Mouse (Mus musculus) neutrophil, adult 5-6 weeks (primary cell): ENCODE data around the gene Mat2b. TPM values are rescaled to one million over a fixed set of nuclear protein-coding genes. Genes with fewer than 3 reads are reported as not detected.

Source experiments
- ATAC-seq: fragments of 151-379, 151-347 bp; 2 replicates; pipeline ENCODE4 v1.8.0; 2017; ENCODE audit warnings: mild to moderate bottlenecking, moderate TSS enrichment; ENCODE audit not compliant: insufficient number of reproducible peaks, poor library complexity, low FRiP score, severe bottlenecking; ENCODE audit errors: extremely low read depth
- total RNA-seq: library from RNA; stranded (forward); fragments of 200-1000 nt; gene quantifications from 2 replicates; pipeline ENCODE4 v1.2.3, GENCODE M21; 2017

Gene Mat2b
- total RNA-seq, 1 experiment from 2014 or later = 112 TPM

DNA sequence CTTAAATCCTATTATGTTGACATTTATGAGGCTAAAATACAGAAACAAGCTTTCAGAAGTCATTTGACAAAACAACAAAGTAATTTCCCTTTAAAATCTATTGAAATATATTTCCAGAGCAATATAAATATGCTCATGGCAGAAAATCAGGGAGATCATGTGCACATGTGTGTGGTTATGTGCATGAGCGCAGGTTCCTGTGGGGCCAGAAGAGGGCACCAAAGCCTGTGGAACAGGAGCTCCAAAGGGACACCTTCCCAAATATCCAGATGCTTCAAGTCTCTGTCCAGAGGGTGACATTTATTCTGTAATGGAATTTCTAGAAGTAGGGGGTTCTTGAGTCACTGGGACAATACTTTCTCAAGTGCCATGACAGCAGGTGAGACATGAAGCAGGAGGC, 17.8 kb downstream of the Mat2b start:
- ATAC-seq = no peak

DNA sequence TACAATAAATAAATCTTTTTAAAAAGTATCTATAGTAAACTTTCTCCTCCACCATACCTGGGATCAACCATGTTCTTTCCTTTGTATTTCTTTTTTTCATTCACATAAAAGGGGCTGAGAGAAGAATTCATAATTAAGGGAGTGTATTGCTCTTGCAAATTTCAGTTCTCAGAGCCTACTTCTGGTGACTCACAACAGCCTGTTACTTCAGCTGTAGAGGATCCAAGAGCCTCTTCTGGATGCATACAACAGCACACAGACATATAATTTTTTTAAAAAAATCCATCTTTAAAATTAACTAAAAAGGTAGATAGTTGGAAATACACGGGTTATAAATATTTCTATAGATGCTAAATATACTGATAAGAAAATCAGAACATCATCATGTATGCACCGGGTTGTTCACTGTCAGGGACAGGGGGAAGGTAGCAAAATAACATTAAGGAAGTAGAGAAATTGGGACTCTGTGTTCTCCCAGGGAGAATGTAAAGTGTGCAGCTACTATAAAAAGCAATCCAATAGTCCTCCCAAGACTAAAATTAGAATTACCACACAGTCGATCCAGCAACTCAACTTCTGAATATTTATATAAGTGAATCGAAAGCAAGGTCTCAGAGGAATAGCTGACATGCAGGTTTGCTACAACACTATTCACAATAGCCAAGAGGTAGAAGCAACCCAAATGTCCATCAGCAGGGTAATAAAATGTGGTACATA, 19.8 kb downstream of the Mat2b start:
- ATAC-seq = no peak

DNA sequence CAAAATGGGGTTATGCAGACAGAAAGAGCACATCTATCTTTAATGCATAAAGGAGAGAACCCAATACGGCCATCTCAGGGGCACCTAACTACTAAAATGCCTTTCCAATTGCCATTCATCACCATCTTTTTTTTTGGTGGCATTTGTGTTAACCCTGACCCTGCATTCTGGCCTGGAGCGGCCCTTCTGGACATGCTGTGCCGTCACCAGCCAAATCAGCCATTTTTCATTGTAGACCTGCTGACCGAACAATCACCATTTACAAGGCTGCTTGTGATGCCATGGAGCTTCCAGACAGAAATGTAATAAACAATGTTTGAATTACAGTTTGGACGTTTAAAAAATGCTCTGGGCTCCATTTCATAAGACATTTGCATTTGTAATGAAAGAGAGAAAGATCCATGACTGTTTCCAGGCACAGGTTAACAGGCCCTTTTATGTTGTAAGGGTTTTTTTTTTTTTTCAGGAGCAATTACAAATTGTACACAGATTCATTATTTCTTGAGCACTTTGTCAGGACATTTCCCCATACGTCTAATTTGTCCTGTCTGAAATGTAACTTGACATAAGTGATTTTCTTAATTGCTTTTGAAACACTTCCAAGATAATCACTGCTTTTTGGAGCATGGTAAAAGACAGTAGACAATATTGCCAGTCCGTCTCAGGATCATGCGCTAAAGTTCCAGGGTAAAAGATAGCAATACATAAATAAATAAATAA, 45.1 kb downstream of the Mat2b start:
- ATAC-seq = no peak

DNA sequence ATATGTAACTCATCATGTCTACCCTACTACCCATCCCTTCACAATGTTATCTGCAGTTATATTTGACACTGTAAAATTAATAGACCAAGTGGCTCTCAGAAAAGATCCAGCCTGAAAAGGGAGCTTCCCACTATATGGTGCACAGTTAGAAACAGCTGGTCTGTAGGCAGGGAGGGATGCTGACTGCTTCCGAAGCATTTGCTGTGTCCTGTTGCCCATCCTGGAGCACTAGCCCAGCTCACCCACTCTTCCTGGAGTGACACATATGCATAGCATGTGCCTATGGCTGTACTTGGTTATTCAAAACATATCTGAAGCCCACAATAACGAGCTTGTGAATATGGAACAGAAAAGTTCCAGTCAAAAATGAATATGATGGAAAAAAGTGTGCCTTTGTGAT, 47.8 kb downstream of the Mat2b start:
- ATAC-seq = no peak

Other genes with a start within 250 kb of the Mat2b start
- gene Hmmr, start 38.2 kb upstream of the Mat2b start, total RNA-seq = 0.25 TPM in 1 of 2 replicates, not detected in the other
- gene Nudcd2, start 38.5 kb upstream of the Mat2b start, total RNA-seq = 24.1 and 25.5 TPM in 2 replicates
- gene Ccng1, start 60.1 kb upstream of the Mat2b start, total RNA-seq = 52.9 and 55.2 TPM in 2 replicates